Mouse (Mus musculus) lung, adult 2 months (tissue): Measurements from ENCODE around the gene Slc1a3.

ENCODE experiments used
- CTCF ChIP-seq: fragments of 200-500 bp; IDR thresholded peaks from 2 replicates; pipeline ENCODE4 v1.5.1; 2011; ENCODE audit warnings: mild to moderate bottlenecking, low read length, control low read depth; ENCODE audit not compliant: insufficient read depth
- POLR2A ChIP-seq: fragments of 200-500 bp; IDR thresholded peaks from 2 replicates; pipeline ENCODE4 v1.6.1; 2011; ENCODE audit warnings: low read depth, mild to moderate bottlenecking, control low read depth, low read length, borderline replicate concordance; ENCODE audit errors: extremely low read depth

- TF ChIP-seq POLR2A (no peak), CTCF (no peak)
Measured at GRCm38 (mm10) chr15:8712433-8712984, 1.9 kb upstream of the Slc1a3 start.
